Mouse (Mus musculus): Measurements from ENCODE around the gene Grhl1. TPM values are rescaled to one million over a fixed set of nuclear protein-coding genes. Genes with fewer than 3 reads are reported as not detected.
A peak's percentile ranks its signal among the peaks of the same experiment; 100 is the strongest.
"Not testable (repeated sequence)": the region's sequence is repeated elsewhere in the genome, so short reads cannot be mapped to it uniquely, and the experiment has no call there.

The Grhl1 gene
- polyA plus RNA-seq, 1 experiment from 2014 or later = 2.8 TPM

GRCm38 (mm10) chr12:24633753-24634191 is 61.7 kb downstream of the Grhl1 start:
- Histone ChIP-seq H3K36me3 (ENCODE audit: insufficient read depth, low read length) (no peaks in the 10 kb centered on the region), H3K4me1 (ENCODE audit: insufficient read depth, low read length) (0 out of 2 replicates have a peak, but pooled peaks cover 2% of the 10 kb centered on the region), H3K4me3 (ENCODE audit: low read length) (no peak overlapping the region), H3K4me2 (replicated peaks; ENCODE audit: low read depth, low read length) (no peak overlapping the region), H3K9me3 (ENCODE audit: low read length) (no peaks in the 10 kb centered on the region), H3K27ac (ENCODE audit: low read length) (no peak overlapping the region), H3K27me3 (ENCODE audit: insufficient read depth, low read length) (no peaks in the 10 kb centered on the region), H3K9ac (replicated peaks; ENCODE audit: low read length) (no peak overlapping the region)
- WGBS = 67% methylated on average over 1 of the region's 1 CpGs
- ATAC-seq (ENCODE audit: low FRiP score, low TSS enrichment) = no peak

- Histone ChIP-seq H3K4me1 (ENCODE audit: insufficient read depth, low read length) (0 out of 2 replicates have a peak, but pooled peaks cover 2% of the 10 kb centered on the region), H3K9me3 (ENCODE audit: low read length) (no peaks in the 10 kb centered on the region), H3K36me3 (ENCODE audit: insufficient read depth, low read length) (no peaks in the 10 kb centered on the region), H3K9ac (replicated peaks; ENCODE audit: low read length) (no peak overlapping the region), H3K4me3 (ENCODE audit: low read length) (no peak overlapping the region), H3K4me2 (replicated peaks; ENCODE audit: low read depth, low read length) (no peak overlapping the region), H3K27ac (ENCODE audit: low read length) (no peak overlapping the region), H3K27me3 (ENCODE audit: insufficient read depth, low read length) (no peaks in the 10 kb centered on the region)
- 69% methylated on average over 4 of the region's 4 CpGs for WGBS
- no peak for ATAC-seq (ENCODE audit: low FRiP score, low TSS enrichment)
Measured at GRCm38 (mm10) chr12:24634212-24634611, 62.1 kb downstream of the Grhl1 start.

- no peak overlapping the region for H3K9ac ChIP-seq (replicated peaks; ENCODE audit: low read length)
- no peak for ATAC-seq (ENCODE audit: low FRiP score, low TSS enrichment)
- no peaks in the 10 kb centered on the region for H3K36me3 ChIP-seq (ENCODE audit: insufficient read depth, low read length)
- 0 out of 2 replicates have a peak, but pooled peaks cover 2% of the 10 kb centered on the region for H3K4me1 ChIP-seq (ENCODE audit: insufficient read depth, low read length)
- H3K4me3 ChIP-seq (ENCODE audit: low read length) = no peak overlapping the region
- H3K9me3 ChIP-seq (ENCODE audit: low read length) = no peaks in the 10 kb centered on the region
- H3K4me2 ChIP-seq (replicated peaks; ENCODE audit: low read depth, low read length) = no peak overlapping the region
- 89% methylated on average over 3 of the region's 3 CpGs for WGBS
- H3K27ac ChIP-seq (ENCODE audit: low read length) = no peak overlapping the region
- no peaks in the 10 kb centered on the region for H3K27me3 ChIP-seq (ENCODE audit: insufficient read depth, low read length)
Measured at GRCm38 (mm10) chr12:24634648-24635047, 62.6 kb downstream of the Grhl1 start.

GRCm38 (mm10) chr12:24638787-24639186 is 66.7 kb downstream of the Grhl1 start:
- not testable (repeated sequence) for H3K9ac ChIP-seq (replicated peaks; ENCODE audit: low read length); H3K27ac ChIP-seq (ENCODE audit: low read length); H3K9me3 ChIP-seq (ENCODE audit: low read length); H3K27me3 ChIP-seq (ENCODE audit: insufficient read depth, low read length); H3K4me1 ChIP-seq (ENCODE audit: insufficient read depth, low read length); H3K36me3 ChIP-seq (ENCODE audit: insufficient read depth, low read length); ATAC-seq (ENCODE audit: low FRiP score, low TSS enrichment); H3K4me2 ChIP-seq (replicated peaks; ENCODE audit: low read depth, low read length); H3K4me3 ChIP-seq (ENCODE audit: low read length)
- WGBS = 96% methylated on average over 10 of the region's 10 CpGs

GRCm38 (mm10) chr12:24642370-24642802 is 70.3 kb downstream of the Grhl1 start:
- Histone ChIP-seq H3K9ac (replicated peaks; ENCODE audit: low read length) (no peak overlapping the region), H3K4me2 (replicated peaks; ENCODE audit: low read depth, low read length) (no peak overlapping the region), H3K27me3 (ENCODE audit: insufficient read depth, low read length) (no peaks in the 10 kb centered on the region), H3K4me1 (ENCODE audit: insufficient read depth, low read length) (peaks cover 7% of the 10 kb centered on the region), H3K27ac (ENCODE audit: low read length) (no peak overlapping the region), H3K4me3 (ENCODE audit: low read length) (no peak overlapping the region), H3K9me3 (ENCODE audit: low read length) (no peaks in the 10 kb centered on the region), H3K36me3 (ENCODE audit: insufficient read depth, low read length) (no peaks in the 10 kb centered on the region)
- WGBS = 54% methylated on average over 4 of the region's 4 CpGs
- ATAC-seq (ENCODE audit: low FRiP score, low TSS enrichment) = no peak

GRCm38 (mm10) chr12:24644125-24644571 is 72.1 kb downstream of the Grhl1 start:
- H3K9ac ChIP-seq (replicated peaks; ENCODE audit: low read length) = no peak overlapping the region
- ATAC-seq (ENCODE audit: low FRiP score, low TSS enrichment) = 0 out of 2 replicates have a peak, but pooled peaks have one; percentile 46
- H3K4me3 ChIP-seq (ENCODE audit: low read length) = no peak overlapping the region
- H3K9me3 ChIP-seq (ENCODE audit: low read length) = no peaks in the 10 kb centered on the region
- H3K4me2 ChIP-seq (replicated peaks; ENCODE audit: low read depth, low read length) = no peak overlapping the region
- 19% methylated on average over 1 of the region's 1 CpGs for WGBS
- no peaks in the 10 kb centered on the region for H3K36me3 ChIP-seq (ENCODE audit: insufficient read depth, low read length)
- peaks cover 7% of the 10 kb centered on the region for H3K4me1 ChIP-seq (ENCODE audit: insufficient read depth, low read length)
- H3K27ac ChIP-seq (ENCODE audit: low read length) = no peak overlapping the region
- no peaks in the 10 kb centered on the region for H3K27me3 ChIP-seq (ENCODE audit: insufficient read depth, low read length)

- no peak overlapping the region for H3K4me2 ChIP-seq (replicated peaks; ENCODE audit: low read depth, low read length)
- no peak overlapping the region for H3K9ac ChIP-seq (replicated peaks; ENCODE audit: low read length)
- WGBS = 78% methylated on average over 6 of the region's 6 CpGs
- no peaks in the 10 kb centered on the region for H3K36me3 ChIP-seq (ENCODE audit: insufficient read depth, low read length)
- H3K9me3 ChIP-seq (ENCODE audit: low read length) = no peaks in the 10 kb centered on the region
- peaks cover 16% of the 10 kb centered on the region for H3K4me1 ChIP-seq (ENCODE audit: insufficient read depth, low read length)
- ATAC-seq (ENCODE audit: low FRiP score, low TSS enrichment) = no peak
- no peaks in the 10 kb centered on the region for H3K27me3 ChIP-seq (ENCODE audit: insufficient read depth, low read length)
- no peak overlapping the region for H3K4me3 ChIP-seq (ENCODE audit: low read length)
- H3K27ac ChIP-seq (ENCODE audit: low read length) = no peak overlapping the region
Measured at GRCm38 (mm10) chr12:24645901-24646300, 73.8 kb downstream of the Grhl1 start.

GRCm38 (mm10) chr12:24648094-24648493 is 76.0 kb downstream of the Grhl1 start:
- H3K9ac ChIP-seq (replicated peaks; ENCODE audit: low read length) = no peak overlapping the region
- no peak overlapping the region for H3K4me2 ChIP-seq (replicated peaks; ENCODE audit: low read depth, low read length)
- peaks cover 26% of the 10 kb centered on the region for H3K4me1 ChIP-seq (ENCODE audit: insufficient read depth, low read length)
- no peak overlapping the region for H3K27ac ChIP-seq (ENCODE audit: low read length)
- no peaks in the 10 kb centered on the region for H3K27me3 ChIP-seq (ENCODE audit: insufficient read depth, low read length)
- H3K4me3 ChIP-seq (ENCODE audit: low read length) = no peak overlapping the region
- ATAC-seq (ENCODE audit: low FRiP score, low TSS enrichment) = no peak
- no peaks in the 10 kb centered on the region for H3K36me3 ChIP-seq (ENCODE audit: insufficient read depth, low read length)
- WGBS = 66% methylated on average over 1 of the region's 1 CpGs
- no peaks in the 10 kb centered on the region for H3K9me3 ChIP-seq (ENCODE audit: low read length)

GRCm38 (mm10) chr12:24650415-24651062 is 78.5 kb downstream of the Grhl1 start:
- peak overlapping the region; percentile 93 for H3K4me3 ChIP-seq (ENCODE audit: low read length)
- H3K4me2 ChIP-seq (replicated peaks; ENCODE audit: low read depth, low read length) = peak overlapping the region; percentile 70
- peak; percentile 8 for ATAC-seq (ENCODE audit: low FRiP score, low TSS enrichment)
- peaks cover 32% of the 10 kb centered on the region for H3K4me1 ChIP-seq (ENCODE audit: insufficient read depth, low read length)
- no peaks in the 10 kb centered on the region for H3K27me3 ChIP-seq (ENCODE audit: insufficient read depth, low read length)
- H3K27ac ChIP-seq (ENCODE audit: low read length) = peak overlapping the region; percentile 82
- peaks cover 15% of the 10 kb centered on the region; the same call in 1 of the 2 replicates for H3K36me3 ChIP-seq (ENCODE audit: insufficient read depth, low read length)
- WGBS = 5% methylated on average over 22 of the region's 22 CpGs
- no peaks in the 10 kb centered on the region for H3K9me3 ChIP-seq (ENCODE audit: low read length)
- H3K9ac ChIP-seq (replicated peaks; ENCODE audit: low read length) = peak overlapping the region; percentile 64

GRCm38 (mm10) chr12:24651063-24651557 is 79.0 kb downstream of the Grhl1 start, which contains the start of gene Klf11:
Gene Klf11 (plus strand): TSS chr12:24651274.
- Histone ChIP-seq H3K27ac (ENCODE audit: low read length) (peak within 1 kb of the TSS; percentile 97), H3K36me3 (ENCODE audit: insufficient read depth, low read length) (peaks cover 21% of the 10 kb centered on the region), H3K27me3 (ENCODE audit: insufficient read depth, low read length) (no peaks in the 10 kb centered on the region), H3K9ac (replicated peaks; ENCODE audit: low read length) (peak within 1 kb of the TSS; percentile 95), H3K4me1 (ENCODE audit: insufficient read depth, low read length) (peaks cover 34% of the 10 kb centered on the region), H3K4me2 (replicated peaks; ENCODE audit: low read depth, low read length) (peak within 1 kb of the TSS; percentile 70), H3K4me3 (ENCODE audit: low read length) (peak within 1 kb of the TSS; percentile 93), H3K9me3 (ENCODE audit: low read length) (no peaks in the 10 kb centered on the region)
- peak; percentile 94 for ATAC-seq (ENCODE audit: low FRiP score, low TSS enrichment)
- under 1% methylated on average over 66 of the region's 68 CpGs for WGBS

Measured in kidney, embryonic 16.5 days (tissue).